Mouse (Mus musculus) testis, adult 2 months (tissue): ENCODE results near the gene Slc35e4. TPM values are rescaled to one million over a fixed set of nuclear protein-coding genes. Genes with fewer than 3 reads are reported as not detected.

Source experiments
- H3K27ac ChIP-seq: fragments of 200-500 bp; 2 replicates; pipeline ENCODE4 v1.5.1; 2012; ENCODE audit warnings: low read depth, low read length; ENCODE audit not compliant: control insufficient read depth, insufficient read depth
- H3K27me3 ChIP-seq: fragments of 200-500 bp; 2 replicates; pipeline ENCODE4 v1.6.1; 2012; ENCODE audit warnings: mild to moderate bottlenecking, low read length, moderate library complexity; ENCODE audit not compliant: control insufficient read depth, insufficient read depth
- H3K36me3 ChIP-seq: fragments of 200-500 bp; 2 replicates; pipeline ENCODE4 v1.6.1; 2012; ENCODE audit warnings: mild to moderate bottlenecking, low read length; ENCODE audit not compliant: control insufficient read depth, insufficient read depth
- H3K4me1 ChIP-seq: fragments of 200-500 bp; 2 replicates; pipeline ENCODE4 v1.6.1; 2012; ENCODE audit warnings: low read length; ENCODE audit not compliant: control insufficient read depth, insufficient read depth
- H3K4me3 ChIP-seq: fragments of 200-500 bp; 2 replicates; pipeline ENCODE4 v1.5.1; 2012; ENCODE audit warnings: low read depth, mild to moderate bottlenecking, low read length, moderate library complexity, mixed read lengths; ENCODE audit not compliant: control insufficient read depth
- CTCF ChIP-seq: fragments of 200-500 bp; IDR thresholded peaks from 2 replicates; pipeline ENCODE4 v1.5.1; 2012; ENCODE audit warnings: low read depth, mild to moderate bottlenecking, inconsistent platforms, low read length, moderate library complexity; ENCODE audit not compliant: control insufficient read depth, insufficient read depth, insufficient replicate concordance
- POLR2A ChIP-seq: fragments of 200-500 bp; IDR thresholded peaks from 2 replicates; pipeline ENCODE4 v1.6.1; 2012; ENCODE audit warnings: low read depth, mild to moderate bottlenecking, inconsistent platforms, low read length, moderate library complexity; ENCODE audit not compliant: control insufficient read depth
- polyA plus RNA-seq: library from polyadenylated mRNA; depleted of rRNA; stranded (reverse); fragments of >200 nt; gene quantifications from 2 replicates; pipeline ENCODE4 v1.2.3, GENCODE M21; 2012; rRNA removed

Slc35e4 gene
- polyA plus RNA-seq, 1 experiment = 0.64 TPM

- Histone ChIP-seq H3K4me1 (peaks cover 17% of the 10 kb centered on the region), H3K36me3 (no peaks in the 10 kb centered on the region), H3K4me3 (peak within 1 kb of the TSS; percentile 95), H3K27ac (peak within 1 kb of the TSS; percentile 63; the same call in 1 of the 2 replicates), H3K27me3 (no peaks in the 10 kb centered on the region)
- TF ChIP-seq CTCF (no peak), POLR2A (peak; percentile 44; the same call in 1 of the 2 replicates)
Observed at GRCm38 (mm10) chr11:3863454-3864112, 50.9 kb downstream of the Slc35e4 start, which contains the start of gene Osbp2. TSS of gene Osbp2 (minus strand) at chr11:3863903.

- no peaks in the 10 kb centered on the region for H3K27me3 ChIP-seq
- peaks cover 17% of the 10 kb centered on the region for H3K4me1 ChIP-seq
- TF ChIP-seq POLR2A (no peak), CTCF (no peak)
- H3K27ac ChIP-seq = no peak overlapping the region
- H3K36me3 ChIP-seq = no peaks in the 10 kb centered on the region
- peak overlapping the region; percentile 95 for H3K4me3 ChIP-seq
Observed at GRCm38 (mm10) chr11:3862661-3863453, 51.6 kb downstream of the Slc35e4 start.

DNA sequence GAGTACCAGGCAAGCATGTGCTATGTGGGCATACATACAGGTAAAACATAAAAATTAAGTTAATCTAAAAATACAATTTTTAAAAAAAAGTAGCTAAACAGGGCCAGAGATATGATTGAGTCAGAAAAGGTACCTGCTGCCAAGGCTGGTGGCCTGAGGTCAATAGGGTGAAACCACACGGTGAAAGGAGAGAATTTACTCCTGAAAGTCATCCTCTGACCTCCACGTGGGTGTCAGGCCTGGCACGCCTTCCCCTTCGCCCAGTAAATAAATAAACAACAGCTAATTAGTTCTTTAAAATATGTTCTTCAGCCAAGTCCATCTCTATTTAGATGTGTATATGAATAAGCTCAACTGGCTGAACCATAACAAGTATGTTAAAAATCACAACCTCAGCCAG, 54.1 kb downstream of the Slc35e4 start:
- no peak overlapping the region for H3K4me3 ChIP-seq
- H3K4me1 ChIP-seq = peaks cover 17% of the 10 kb centered on the region
- no peaks in the 10 kb centered on the region for H3K36me3 ChIP-seq
- no peaks in the 10 kb centered on the region for H3K27me3 ChIP-seq
- H3K27ac ChIP-seq = no peak overlapping the region
- TF ChIP-seq POLR2A = no peak

GRCm38 (mm10) chr11:3859778-3860177, 54.7 kb downstream of the Slc35e4 start:
- H3K4me1 ChIP-seq = peaks cover 17% of the 10 kb centered on the region
- TF ChIP-seq CTCF = no peak
- no peak for TF ChIP-seq POLR2A
- H3K36me3 ChIP-seq = no peaks in the 10 kb centered on the region
- no peak overlapping the region for H3K4me3 ChIP-seq
- no peaks in the 10 kb centered on the region for H3K27me3 ChIP-seq
- no peak overlapping the region for H3K27ac ChIP-seq

DNA sequence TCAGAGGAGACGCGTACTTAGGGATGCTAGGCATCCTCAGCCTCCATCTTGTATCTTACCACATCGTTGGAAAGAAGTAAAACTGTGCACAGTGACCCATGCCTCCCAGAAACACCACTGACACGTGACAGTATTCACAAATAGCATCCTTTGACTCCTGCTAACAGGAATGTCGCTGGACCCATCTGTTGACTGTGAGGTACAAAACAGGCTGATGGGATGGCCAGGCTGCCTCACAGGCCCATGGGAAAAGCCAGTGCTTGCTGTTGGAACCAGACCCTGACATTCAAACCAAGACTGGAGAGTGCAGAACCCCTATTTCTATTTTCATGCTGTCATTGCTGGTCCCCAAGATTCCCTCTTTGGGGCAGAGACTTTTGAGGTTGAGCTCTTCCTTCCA, 56.6 kb downstream of the Slc35e4 start:
- no peak for TF ChIP-seq CTCF
- no peak for TF ChIP-seq POLR2A
- no peaks in the 10 kb centered on the region for H3K27me3 ChIP-seq

More for the DNA sequence above, 56.6 kb downstream of the Slc35e4 start:
- Histone ChIP-seq H3K4me1 (peaks cover 4% of the 10 kb centered on the region), H3K4me3 (no peak overlapping the region), H3K36me3 (no peaks in the 10 kb centered on the region), H3K27ac (no peak overlapping the region)

Other genes starting within 250 kb of the Slc35e4 start
- gene Osbp2, start 50.8 kb downstream of the Slc35e4 start, polyA plus RNA-seq = 710 and 768 TPM in 2 replicates
- 48.4 and 56.7 TPM in 2 replicates for gene 4921536K21Rik, start 19.6 kb downstream of the Slc35e4 start, polyA plus RNA-seq
- gene Dusp18, start 19.4 kb downstream of the Slc35e4 start, polyA plus RNA-seq = 28.1 and 30.4 TPM in 2 replicates
- 16.2 and 18.5 TPM in 2 replicates for gene Tcn2, start 17.5 kb upstream of the Slc35e4 start, polyA plus RNA-seq
- 27.1 and 28.5 TPM in 2 replicates for gene Pes1, start 49.3 kb upstream of the Slc35e4 start, polyA plus RNA-seq
- gene 4930556J24Rik, start 62.1 kb upstream of the Slc35e4 start, polyA plus RNA-seq = 1.6 TPM in 2 replicates
- 6.6 and 9.8 TPM in 2 replicates for gene Gal3st1, start 69.0 kb upstream of the Slc35e4 start, polyA plus RNA-seq
- 0.42 and 0.56 TPM in 2 replicates for gene Sec14l4, start 116.8 kb upstream of the Slc35e4 start, polyA plus RNA-seq
- 1.0 and 1.9 TPM in 2 replicates for gene Sec14l3, start 150.2 kb upstream of the Slc35e4 start, polyA plus RNA-seq
- 9.0 and 10.0 TPM in 2 replicates for gene Mtfp1, start 180.8 kb upstream of the Slc35e4 start, polyA plus RNA-seq
- 2.2 and 4.8 TPM in 2 replicates for gene Sec14l2, start 208.8 kb upstream of the Slc35e4 start, polyA plus RNA-seq
- 4.2 and 4.5 TPM in 2 replicates for gene Rnf215, start 220.5 kb upstream of the Slc35e4 start, polyA plus RNA-seq
- gene Ccdc157, start 245.6 kb upstream of the Slc35e4 start, polyA plus RNA-seq = 46.5 and 48.8 TPM in 2 replicates
- gene Sf3a1, start 245.7 kb upstream of the Slc35e4 start, polyA plus RNA-seq = 32.9 and 35.1 TPM in 2 replicates